Mouse (Mus musculus): ENCODE measurements around the gene Vps37c. TPM values are rescaled to one million over a fixed set of nuclear protein-coding genes. Genes with fewer than 3 reads are reported as not detected.

Vps37c gene
- polyA plus RNA-seq, 1 experiment from 2014 or later, result 27.7 TPM

- no peaks in the 10 kb centered on the region for H3K27me3 ChIP-seq (replicated peaks; ENCODE audit: control insufficient read depth, insufficient read depth, low read length)
- H3K27ac ChIP-seq (ENCODE audit: low read depth, low read length), result no peak overlapping the region
- no peak overlapping the region for H3K4me2 ChIP-seq (ENCODE audit: low read length)
- no peak overlapping the region for H3K4me3 ChIP-seq (ENCODE audit: low read length)
- no peak for ATAC-seq
- 82% methylated on average over 1 of the region's 1 CpGs for WGBS
- H3K9ac ChIP-seq (ENCODE audit: low read depth, low read length), result no peak overlapping the region
- no peaks in the 10 kb centered on the region for H3K9me3 ChIP-seq (ENCODE audit: control insufficient read depth, low read length)
- H3K4me1 ChIP-seq (ENCODE audit: control insufficient read depth, insufficient read depth, low read depth, low read length), result no peaks in the 10 kb centered on the region; the same call in 1 of the 2 replicates
- H3K36me3 ChIP-seq (ENCODE audit: control insufficient read depth, insufficient read depth, low read length), result no peaks in the 10 kb centered on the region
Observed at GRCm38 (mm10) chr19:10751607-10752006, 63.1 kb downstream of the Vps37c start.

- H3K4me3 ChIP-seq (ENCODE audit: low read length), result no peak overlapping the region
- no peaks in the 10 kb centered on the region for H3K9me3 ChIP-seq (ENCODE audit: control insufficient read depth, low read length)
- H3K27me3 ChIP-seq (replicated peaks; ENCODE audit: control insufficient read depth, insufficient read depth, low read length), result no peaks in the 10 kb centered on the region
- H3K4me1 ChIP-seq (ENCODE audit: control insufficient read depth, insufficient read depth, low read depth, low read length), result no peaks in the 10 kb centered on the region; the same call in 1 of the 2 replicates
- no peak overlapping the region for H3K9ac ChIP-seq (ENCODE audit: low read depth, low read length)
- ATAC-seq, result no peak
- no peaks in the 10 kb centered on the region for H3K36me3 ChIP-seq (ENCODE audit: control insufficient read depth, insufficient read depth, low read length)
- H3K4me2 ChIP-seq (ENCODE audit: low read length), result no peak overlapping the region
- no peak overlapping the region for H3K27ac ChIP-seq (ENCODE audit: low read depth, low read length)
- 86% methylated on average over 6 of the region's 6 CpGs for WGBS
Observed at GRCm38 (mm10) chr19:10752106-10752505, 63.6 kb downstream of the Vps37c start.

GRCm38 (mm10) chr19:10752646-10753045, 64.1 kb downstream of the Vps37c start:
- H3K9ac ChIP-seq (ENCODE audit: low read depth, low read length), result no peak overlapping the region
- H3K27me3 ChIP-seq (replicated peaks; ENCODE audit: control insufficient read depth, insufficient read depth, low read length), result no peaks in the 10 kb centered on the region
- no peak for ATAC-seq

DNA sequence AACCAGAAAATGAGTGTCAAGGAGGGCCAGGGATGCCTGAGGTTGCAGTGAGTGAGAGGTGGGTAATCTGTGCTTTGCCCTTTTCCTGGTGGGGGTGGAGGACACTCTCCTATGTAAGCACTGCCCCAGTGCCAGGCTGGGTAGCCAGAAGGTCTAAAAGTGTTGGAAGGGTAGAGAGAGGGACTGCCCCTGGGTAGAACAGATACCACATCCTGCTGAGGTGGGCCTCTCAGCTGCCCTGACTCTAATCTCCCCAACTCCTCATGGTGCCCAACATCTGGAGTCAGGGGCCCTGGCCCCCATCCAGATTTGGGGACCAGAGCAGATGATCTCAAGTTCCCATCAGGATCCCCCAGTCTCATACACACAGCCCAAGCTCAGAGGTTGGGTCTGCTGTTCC, 68.6 kb downstream of the Vps37c start:
- H3K4me2 ChIP-seq (ENCODE audit: low read length), result no peak overlapping the region

More at GRCm38 (mm10) chr19:10752646-10753045, 64.1 kb downstream of the Vps37c start:
- no peak overlapping the region for H3K4me3 ChIP-seq (ENCODE audit: low read length)
- H3K36me3 ChIP-seq (ENCODE audit: control insufficient read depth, insufficient read depth, low read length), result no peaks in the 10 kb centered on the region
- 95% methylated on average over 5 of the region's 5 CpGs for WGBS
- H3K9me3 ChIP-seq (ENCODE audit: control insufficient read depth, low read length), result no peaks in the 10 kb centered on the region
- no peak overlapping the region for H3K27ac ChIP-seq (ENCODE audit: low read depth, low read length)
- H3K4me1 ChIP-seq (ENCODE audit: control insufficient read depth, insufficient read depth, low read depth, low read length), result no peaks in the 10 kb centered on the region; the same call in 1 of the 2 replicates
- no peak overlapping the region for H3K4me2 ChIP-seq (ENCODE audit: low read length)

GRCm38 (mm10) chr19:10757526-10757925, 69.0 kb downstream of the Vps37c start:
- ATAC-seq, result no peak
- no peak overlapping the region for H3K27ac ChIP-seq (ENCODE audit: low read depth, low read length)
- H3K4me2 ChIP-seq (ENCODE audit: low read length), result no peak overlapping the region
- no peaks in the 10 kb centered on the region for H3K27me3 ChIP-seq (replicated peaks; ENCODE audit: control insufficient read depth, insufficient read depth, low read length)
- H3K4me3 ChIP-seq (ENCODE audit: low read length), result no peak overlapping the region
- H3K9me3 ChIP-seq (ENCODE audit: control insufficient read depth, low read length), result no peaks in the 10 kb centered on the region
- WGBS, result 93% methylated on average over 2 of the region's 2 CpGs
- no peaks in the 10 kb centered on the region; the same call in 1 of the 2 replicates for H3K4me1 ChIP-seq (ENCODE audit: control insufficient read depth, insufficient read depth, low read depth, low read length)
- no peaks in the 10 kb centered on the region for H3K36me3 ChIP-seq (ENCODE audit: control insufficient read depth, insufficient read depth, low read length)
- no peak overlapping the region for H3K9ac ChIP-seq (ENCODE audit: low read depth, low read length)

More for the DNA sequence above, 68.6 kb downstream of the Vps37c start:
- Histone ChIP-seq H3K9ac (ENCODE audit: low read depth, low read length) (no peak overlapping the region), H3K36me3 (ENCODE audit: control insufficient read depth, insufficient read depth, low read length) (no peaks in the 10 kb centered on the region), H3K9me3 (ENCODE audit: control insufficient read depth, low read length) (no peaks in the 10 kb centered on the region), H3K4me1 (ENCODE audit: control insufficient read depth, insufficient read depth, low read depth, low read length) (no peaks in the 10 kb centered on the region; the same call in 1 of the 2 replicates), H3K27ac (ENCODE audit: low read depth, low read length) (no peak overlapping the region), H3K27me3 (replicated peaks; ENCODE audit: control insufficient read depth, insufficient read depth, low read length) (no peaks in the 10 kb centered on the region), H3K4me3 (ENCODE audit: low read length) (no peak overlapping the region)
- no peak for ATAC-seq

DNA sequence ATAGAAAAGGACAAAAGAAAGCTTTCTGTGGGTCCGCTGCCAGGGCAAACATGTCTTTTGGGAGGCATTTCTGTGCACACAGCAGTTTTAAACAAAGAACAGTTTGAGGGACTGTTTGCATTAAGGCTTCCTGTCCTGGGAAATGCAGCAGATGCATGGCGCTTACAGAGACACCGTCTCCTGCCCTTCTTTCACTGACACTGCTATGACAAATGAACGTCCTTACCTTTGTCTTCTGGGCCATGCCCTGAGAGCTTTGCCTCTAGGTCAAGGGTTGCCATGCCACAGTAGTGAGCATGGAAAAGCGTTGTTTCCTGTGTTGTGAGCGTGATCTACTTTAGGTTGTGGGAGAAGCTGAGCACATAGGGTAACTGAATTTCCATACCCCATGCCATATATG, 70.2 kb downstream of the Vps37c start:
- no peak overlapping the region for H3K4me3 ChIP-seq (ENCODE audit: low read length)
- H3K27me3 ChIP-seq (replicated peaks; ENCODE audit: control insufficient read depth, insufficient read depth, low read length), result no peaks in the 10 kb centered on the region
- no peaks in the 10 kb centered on the region; the same call in 1 of the 2 replicates for H3K4me1 ChIP-seq (ENCODE audit: control insufficient read depth, insufficient read depth, low read depth, low read length)
- H3K9ac ChIP-seq (ENCODE audit: low read depth, low read length), result no peak overlapping the region; the same call in 1 of the 2 replicates
- no peak overlapping the region for H3K27ac ChIP-seq (ENCODE audit: low read depth, low read length)
- WGBS, result 39% methylated on average over 6 of the region's 6 CpGs
- no peaks in the 10 kb centered on the region for H3K36me3 ChIP-seq (ENCODE audit: control insufficient read depth, insufficient read depth, low read length)
- no peak for ATAC-seq
- H3K9me3 ChIP-seq (ENCODE audit: control insufficient read depth, low read length), result no peaks in the 10 kb centered on the region
- H3K4me2 ChIP-seq (ENCODE audit: low read length), result no peak overlapping the region

- Histone ChIP-seq H3K4me3 (ENCODE audit: low read length) (no peak overlapping the region), H3K9me3 (ENCODE audit: control insufficient read depth, low read length) (no peaks in the 10 kb centered on the region), H3K4me1 (ENCODE audit: control insufficient read depth, insufficient read depth, low read depth, low read length) (no peaks in the 10 kb centered on the region; the same call in 1 of the 2 replicates), H3K27ac (ENCODE audit: low read depth, low read length) (no peak overlapping the region), H3K9ac (ENCODE audit: low read depth, low read length) (no peak overlapping the region), H3K27me3 (replicated peaks; ENCODE audit: control insufficient read depth, insufficient read depth, low read length) (no peaks in the 10 kb centered on the region), H3K36me3 (ENCODE audit: control insufficient read depth, insufficient read depth, low read length) (no peaks in the 10 kb centered on the region), H3K4me2 (ENCODE audit: low read length) (no peak overlapping the region)
- ATAC-seq, result no peak
Observed at GRCm38 (mm10) chr19:10759525-10759924, 71.0 kb downstream of the Vps37c start.

DNA sequence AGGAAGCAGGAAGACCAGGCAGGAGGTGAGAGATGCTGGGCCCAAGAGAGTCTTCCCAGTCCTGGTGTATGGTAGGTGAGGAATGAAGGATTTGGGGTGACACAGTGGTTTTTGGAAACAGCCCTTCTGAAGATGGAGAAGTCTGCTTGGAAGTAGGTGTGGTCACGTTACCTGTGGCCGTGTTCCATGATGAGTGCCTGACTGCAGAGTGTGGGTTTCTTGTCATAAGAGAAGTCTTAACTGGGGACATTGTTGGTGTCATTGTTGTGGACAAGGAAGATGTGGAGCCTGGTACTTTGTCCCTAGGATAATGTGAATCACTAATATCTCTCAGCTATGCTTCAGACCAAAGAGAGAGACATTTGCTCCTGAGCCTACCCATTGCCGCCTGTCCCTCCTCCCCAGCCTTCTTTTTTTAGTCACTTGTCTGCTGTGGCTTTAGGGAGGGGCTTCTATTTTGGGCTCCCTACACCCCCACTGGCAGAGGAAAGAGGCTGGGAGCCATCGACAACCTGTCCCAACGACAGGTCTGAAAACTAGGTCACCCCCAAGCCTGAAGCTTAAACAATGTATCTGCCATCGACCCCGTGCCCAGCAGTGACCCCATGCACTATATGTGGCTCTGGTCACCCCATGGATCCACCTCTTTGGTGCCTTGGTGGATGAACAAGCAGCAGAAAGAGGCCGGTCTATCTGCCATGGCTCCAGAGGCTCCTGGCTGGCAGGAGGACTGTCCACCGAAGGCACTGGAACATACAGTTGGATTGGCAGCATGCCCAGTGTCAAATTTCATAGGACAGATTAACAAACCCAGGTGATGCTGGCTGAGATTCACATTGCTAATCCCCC, 71.7 kb downstream of the Vps37c start:
- Histone ChIP-seq H3K9me3 (ENCODE audit: control insufficient read depth, low read length) (no peaks in the 10 kb centered on the region), H3K4me3 (ENCODE audit: low read length) (no peak overlapping the region), H3K9ac (ENCODE audit: low read depth, low read length) (no peak overlapping the region), H3K4me2 (ENCODE audit: low read length) (no peak overlapping the region), H3K27ac (ENCODE audit: low read depth, low read length) (no peak overlapping the region), H3K36me3 (ENCODE audit: control insufficient read depth, insufficient read depth, low read length) (no peaks in the 10 kb centered on the region), H3K27me3 (replicated peaks; ENCODE audit: control insufficient read depth, insufficient read depth, low read length) (no peaks in the 10 kb centered on the region), H3K4me1 (ENCODE audit: control insufficient read depth, insufficient read depth, low read depth, low read length) (no peaks in the 10 kb centered on the region; the same call in 1 of the 2 replicates)
- no peak for ATAC-seq
- 83% methylated on average over 9 of the region's 9 CpGs for WGBS

DNA sequence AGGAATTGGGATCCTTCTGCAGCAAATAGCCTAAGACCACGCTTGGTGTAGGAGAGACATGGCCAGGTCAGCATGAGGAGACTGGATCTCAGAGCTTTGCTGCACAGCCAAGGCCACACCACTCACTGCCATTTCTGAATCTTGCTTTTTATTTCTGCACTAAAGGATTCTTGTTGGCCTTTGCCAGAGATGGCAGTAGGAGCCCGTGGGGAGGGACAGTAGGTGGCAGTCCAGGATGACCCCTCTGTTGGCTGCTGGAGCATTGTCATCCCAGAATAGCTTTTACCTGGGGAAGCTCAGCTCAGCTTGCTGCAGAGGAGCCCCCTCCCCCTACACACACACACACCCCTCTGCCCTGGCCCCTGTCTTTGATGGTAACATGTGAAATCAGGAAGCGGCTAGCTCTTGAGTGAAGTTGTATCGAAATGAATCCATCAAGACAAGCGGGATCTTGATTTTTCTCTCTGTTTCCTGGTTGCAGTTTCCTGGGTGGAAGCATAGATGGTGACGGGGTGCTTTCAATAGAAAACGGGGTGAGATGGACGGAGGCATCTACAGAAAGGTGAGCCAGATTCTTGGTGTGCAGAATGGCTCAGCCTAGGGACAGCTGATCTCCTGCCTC, 73.4 kb downstream of the Vps37c start:
- Histone ChIP-seq H3K4me1 (ENCODE audit: control insufficient read depth, insufficient read depth, low read depth, low read length) (no peaks in the 10 kb centered on the region; the same call in 1 of the 2 replicates), H3K9ac (ENCODE audit: low read depth, low read length) (no peak overlapping the region), H3K4me3 (ENCODE audit: low read length) (no peak overlapping the region), H3K4me2 (ENCODE audit: low read length) (no peak overlapping the region), H3K27ac (ENCODE audit: low read depth, low read length) (no peak overlapping the region), H3K9me3 (ENCODE audit: control insufficient read depth, low read length) (no peaks in the 10 kb centered on the region), H3K36me3 (ENCODE audit: control insufficient read depth, insufficient read depth, low read length) (no peaks in the 10 kb centered on the region), H3K27me3 (replicated peaks; ENCODE audit: control insufficient read depth, insufficient read depth, low read length) (no peaks in the 10 kb centered on the region)
- ATAC-seq, result no peak
- WGBS, result 83% methylated on average over 8 of the region's 8 CpGs
